Mouse (Mus musculus) embryonic fibroblast, embryonic 13.5 days (primary cell): Measurements from ENCODE around the gene Slc4a4. TPM values are rescaled to one million over a fixed set of nuclear protein-coding genes. Genes with fewer than 3 reads are reported as not detected.

Experiments
- H3K27ac ChIP-seq: 2 replicates; pipeline ENCODE4 v1.5.1; 2012; ENCODE audit warnings: low read length, control low read depth, inconsistent platforms; ENCODE audit not compliant: insufficient read depth
- H3K4me1 ChIP-seq: 2 replicates; pipeline ENCODE4 v1.6.1; 2011; ENCODE audit warnings: low read length; ENCODE audit not compliant: control insufficient read depth, insufficient read depth
- H3K4me3 ChIP-seq: 2 replicates; pipeline ENCODE4 v1.5.1; 2011; ENCODE audit warnings: mild to moderate bottlenecking, control low read depth, low read length; ENCODE audit not compliant: insufficient read depth
- CTCF ChIP-seq: IDR thresholded peaks from 2 replicates; pipeline ENCODE4 v1.5.1; 2011; ENCODE audit warnings: mild to moderate bottlenecking, control low read depth, low read length, moderate library complexity, borderline replicate concordance; ENCODE audit not compliant: insufficient read depth
- POLR2A ChIP-seq: IDR thresholded peaks from 2 replicates; pipeline ENCODE4 v1.6.1; 2011; ENCODE audit warnings: low read depth, mild to moderate bottlenecking, control low read depth, low read length, moderate library complexity
- polyA plus RNA-seq: library from polyadenylated mRNA; stranded (reverse); fragments of >200 nt; gene quantifications from 2 replicates; pipeline ENCODE4 v1.2.4, GENCODE M21; 2011; ENCODE audit warnings: low read depth; ENCODE audit not compliant: missing spikeins, insufficient read length

The Slc4a4 gene
- polyA plus RNA-seq = 6.2 and 6.6 TPM in 2 replicates

DNA sequence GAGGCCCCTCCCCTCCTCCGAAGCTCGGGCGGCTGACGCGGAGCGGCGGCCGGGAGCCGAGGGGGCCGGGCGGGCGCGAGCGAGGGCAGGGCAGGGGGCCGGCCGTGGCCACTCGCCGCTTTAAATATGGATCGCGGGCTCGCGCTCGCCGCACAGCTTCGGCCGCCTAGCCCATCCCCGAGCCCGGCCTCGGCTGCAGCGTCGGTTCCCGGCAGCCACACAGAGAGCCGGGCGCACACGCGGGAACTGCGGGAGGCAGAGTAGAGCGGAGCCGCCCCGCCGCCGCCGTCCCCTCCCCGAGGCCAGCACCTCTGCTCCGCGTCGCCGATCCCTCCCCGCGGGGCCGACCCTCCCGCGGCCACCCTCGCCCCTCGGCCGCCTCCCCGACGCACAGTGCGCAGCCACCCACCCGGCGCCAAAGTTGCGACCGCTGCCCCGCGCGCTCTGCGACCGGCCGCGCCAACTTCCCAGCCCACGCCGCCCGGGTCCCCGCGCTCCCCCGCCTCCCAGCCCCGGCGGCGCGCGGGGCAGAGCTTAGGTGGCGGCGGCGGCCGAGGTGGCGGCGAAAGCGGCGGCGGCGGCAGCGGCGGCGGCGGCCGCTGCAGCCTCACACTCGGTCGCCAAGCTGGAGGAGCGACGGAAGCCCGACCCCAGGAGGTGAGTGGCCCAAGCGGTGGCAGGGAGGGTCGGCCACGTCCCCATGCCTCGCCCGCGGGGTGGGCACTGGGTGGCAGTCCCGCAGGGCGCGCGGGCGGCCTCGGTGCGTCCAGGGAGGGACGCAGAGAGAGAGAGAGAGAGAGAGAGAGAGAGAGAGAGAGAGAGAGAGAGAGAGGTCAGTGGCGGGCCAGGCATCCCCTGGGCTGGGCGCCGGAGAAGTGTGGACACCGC is at the start of gene Slc4a4:
Gene Slc4a4, plus strand, starts transcription at position 151 of the 888 bp plus-strand sequence.
- H3K4me3 ChIP-seq = peak within 1 kb of the TSS; percentile 60
- no peak within 1 kb of the TSS for H3K27ac ChIP-seq
- peaks cover 3% of the 10 kb centered on the region; the same call in 1 of the 2 replicates for H3K4me1 ChIP-seq
- TF ChIP-seq CTCF (no peak), POLR2A (peak; percentile 75)

DNA sequence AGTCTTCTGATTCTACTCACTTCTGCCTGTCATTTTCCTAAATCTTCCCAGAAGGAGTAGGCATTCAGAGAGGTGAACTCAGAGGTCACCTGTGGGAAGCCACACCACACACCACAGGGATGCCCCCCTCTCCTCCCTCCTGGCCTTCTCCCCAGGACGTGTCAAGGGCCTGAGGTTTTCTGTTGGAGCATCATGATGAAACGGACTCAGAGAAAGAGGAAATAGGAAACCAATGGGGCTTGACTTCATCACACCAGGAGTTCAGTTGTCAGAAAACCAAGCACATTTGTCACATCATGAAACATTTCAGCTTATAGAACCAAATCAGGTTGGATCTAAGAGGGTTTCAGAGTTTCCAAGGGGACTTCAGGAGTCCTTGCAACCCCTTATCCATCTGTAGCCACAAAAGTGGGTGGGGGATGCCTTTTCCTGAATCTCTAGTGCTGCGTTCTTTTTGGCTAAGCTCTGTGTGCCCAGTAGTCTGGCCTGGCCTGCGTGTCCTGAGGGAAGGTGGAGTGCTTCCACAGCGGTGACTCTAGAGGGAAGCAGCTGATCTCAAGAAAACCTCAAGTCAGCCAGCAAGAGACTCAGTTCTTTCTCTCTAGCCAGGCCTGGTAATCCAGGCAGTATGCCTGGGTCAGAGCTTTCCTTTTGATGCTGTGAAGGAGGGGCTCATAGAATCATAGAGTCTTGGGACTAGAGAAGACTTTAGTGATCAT is 46.4 kb upstream of the Slc4a4 start:
- Histone ChIP-seq H3K4me3 (no peak overlapping the region), H3K4me1 (no peaks in the 10 kb centered on the region), H3K27ac (no peak overlapping the region)
- TF ChIP-seq CTCF = no peak
- no peak for TF ChIP-seq POLR2A

DNA sequence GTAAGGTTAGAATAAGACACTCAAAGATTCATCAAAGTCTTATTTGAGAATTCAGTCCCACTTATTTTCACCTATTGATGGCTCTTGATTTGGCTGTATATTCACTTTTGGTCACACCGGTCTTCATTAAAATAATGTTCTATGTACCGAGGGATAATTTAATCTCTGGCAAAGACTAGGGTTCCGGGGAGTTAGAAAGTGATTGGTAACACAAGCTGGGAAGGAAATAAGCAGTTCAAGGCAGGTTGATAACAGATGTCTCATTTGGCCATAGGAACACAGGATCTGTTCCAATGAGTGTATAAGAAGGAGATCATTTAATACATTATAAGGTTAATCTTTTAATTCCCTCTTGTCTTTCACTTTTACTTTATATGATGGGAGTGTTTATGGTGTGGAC is 29.3 kb upstream of the Slc4a4 start:
- H3K4me3 ChIP-seq = no peak overlapping the region
- no peaks in the 10 kb centered on the region for H3K4me1 ChIP-seq
- H3K27ac ChIP-seq = no peak overlapping the region
- no peak for TF ChIP-seq CTCF

DNA sequence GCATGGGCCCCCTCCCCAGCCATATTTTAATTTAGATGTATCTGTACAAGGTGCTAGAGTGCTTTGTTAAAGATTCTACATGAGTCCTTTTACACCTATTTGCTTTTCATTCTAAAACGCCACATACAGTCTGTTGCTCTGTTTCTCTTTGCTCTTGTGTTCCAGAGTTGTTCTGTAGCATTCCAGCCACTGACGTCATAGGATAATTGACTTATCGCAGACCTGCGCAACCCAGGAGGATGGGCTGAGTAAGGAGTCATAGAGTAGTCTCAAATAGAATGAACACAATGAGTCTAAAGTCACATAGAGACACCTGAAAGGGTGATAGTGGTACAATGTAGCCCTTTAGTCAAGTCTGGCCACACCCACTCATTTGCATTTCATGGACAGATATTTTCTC is 28.8 kb upstream of the Slc4a4 start:
- TF ChIP-seq CTCF = no peak
- TF ChIP-seq POLR2A = no peak
- H3K4me1 ChIP-seq = no peaks in the 10 kb centered on the region
- H3K27ac ChIP-seq = no peak overlapping the region
- no peak overlapping the region for H3K4me3 ChIP-seq

DNA sequence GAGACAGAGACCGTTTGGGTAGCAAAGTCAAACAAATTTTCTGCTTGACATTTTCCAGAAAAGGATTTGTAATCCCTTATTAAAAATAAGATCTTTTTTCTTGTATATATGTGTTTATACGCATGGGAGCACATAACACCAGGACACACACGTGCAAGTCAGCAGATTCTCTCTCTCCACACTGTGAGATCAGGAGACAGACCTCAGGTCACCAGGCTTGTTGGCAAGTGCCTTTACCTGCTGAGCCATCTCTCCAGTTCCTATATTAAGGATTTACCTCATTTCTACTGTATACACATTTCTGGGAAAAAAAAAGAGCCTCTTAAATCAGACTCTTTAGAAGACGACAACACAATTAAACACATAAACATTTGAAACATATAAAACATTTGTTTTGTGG is 28.4 kb upstream of the Slc4a4 start:
- no peak overlapping the region for H3K27ac ChIP-seq
- no peak overlapping the region for H3K4me3 ChIP-seq
- TF ChIP-seq CTCF (no peak), POLR2A (no peak)
- H3K4me1 ChIP-seq = no peaks in the 10 kb centered on the region

DNA sequence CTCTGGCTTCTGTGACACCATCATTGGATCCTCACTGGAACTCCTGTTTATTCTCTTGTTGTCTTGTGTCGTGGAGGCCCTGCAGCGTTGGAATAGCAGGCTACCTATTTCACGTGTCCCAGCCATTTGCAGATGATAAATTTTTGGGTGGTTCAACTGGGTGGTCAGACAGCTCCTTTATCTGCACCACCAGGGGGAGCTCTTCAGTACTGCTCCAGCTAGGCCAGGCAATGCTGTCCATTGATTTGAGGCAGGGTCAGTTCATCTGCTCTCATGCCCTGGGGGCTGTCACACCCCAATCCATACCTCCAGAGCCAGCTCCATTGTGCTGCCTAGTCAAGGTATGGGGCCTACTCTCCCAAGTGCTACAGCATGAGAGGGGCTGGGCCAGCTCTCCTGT is 24.5 kb upstream of the Slc4a4 start:
- Histone ChIP-seq H3K4me3 (no peak overlapping the region), H3K27ac (no peak overlapping the region), H3K4me1 (no peaks in the 10 kb centered on the region)
- peak; percentile 23; the same call in 1 of the 2 replicates for TF ChIP-seq CTCF
- no peak for TF ChIP-seq POLR2A

DNA sequence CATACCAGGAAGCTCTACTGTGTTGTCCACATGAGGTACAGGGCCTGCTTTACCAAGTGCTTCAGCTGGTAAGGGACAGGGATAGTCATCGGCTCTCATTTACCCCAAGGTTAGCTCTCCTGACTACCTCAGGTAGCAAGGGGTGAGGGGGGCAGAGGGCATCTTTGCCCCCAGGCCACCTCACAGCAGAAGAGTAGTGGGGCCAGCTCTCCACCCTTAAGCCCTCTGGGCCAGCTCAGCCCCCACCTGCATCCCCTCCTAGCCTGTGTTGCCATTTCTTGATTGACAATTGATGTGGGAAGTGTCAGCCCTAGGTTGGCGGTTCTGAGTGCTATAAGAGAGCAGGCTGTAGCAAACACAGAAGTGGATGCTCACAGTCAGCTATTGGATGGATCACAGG is 23.8 kb upstream of the Slc4a4 start:
- Histone ChIP-seq H3K4me3 (no peak overlapping the region), H3K27ac (no peak overlapping the region), H3K4me1 (no peaks in the 10 kb centered on the region)
- TF ChIP-seq POLR2A (no peak), CTCF (no peak)

DNA sequence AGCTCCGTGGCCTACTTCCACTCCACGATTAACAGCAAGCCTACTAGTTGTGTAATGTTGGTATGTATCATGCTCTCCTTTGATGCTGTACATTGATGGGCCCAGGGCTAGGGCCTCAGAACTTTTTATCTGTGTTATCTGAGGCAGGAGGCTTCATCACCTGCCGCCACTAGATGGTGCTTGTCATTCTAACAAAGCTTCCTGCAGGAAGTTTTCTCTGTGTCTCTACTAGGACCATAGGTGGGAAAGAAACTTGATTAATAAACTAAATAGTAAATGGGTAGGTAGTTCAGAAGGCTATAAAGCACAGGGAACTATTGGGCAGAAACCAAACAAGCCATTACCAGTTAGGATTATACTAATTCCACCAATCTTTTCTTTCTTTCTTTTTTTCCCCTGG is 2.5 kb upstream of the Slc4a4 start:
- H3K4me3 ChIP-seq = no peak overlapping the region
- H3K27ac ChIP-seq = no peak overlapping the region
- peaks cover 3% of the 10 kb centered on the region; the same call in 1 of the 2 replicates for H3K4me1 ChIP-seq
- TF ChIP-seq POLR2A (no peak), CTCF (no peak)

DNA sequence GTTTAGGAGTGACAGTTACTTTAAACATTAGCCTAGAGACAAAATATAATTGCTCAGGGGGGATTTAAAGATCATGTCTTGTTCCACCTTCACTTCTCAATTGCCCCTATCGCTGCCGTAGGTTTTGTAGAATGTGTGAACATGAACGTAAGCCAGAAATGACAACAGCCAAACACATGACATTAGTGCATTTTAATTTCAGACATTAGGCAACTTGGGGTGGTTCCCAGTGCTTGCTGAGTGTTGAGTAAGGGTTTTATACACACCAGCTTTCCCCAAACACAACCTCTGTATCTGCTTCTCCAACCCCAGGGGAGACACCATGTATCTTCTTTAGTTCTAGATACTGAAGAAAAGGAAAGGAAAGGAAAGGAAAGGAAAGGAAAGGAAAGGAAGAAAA is 1.1 kb upstream of the Slc4a4 start:
- Histone ChIP-seq H3K4me1 (peaks cover 3% of the 10 kb centered on the region; the same call in 1 of the 2 replicates), H3K27ac (no peak overlapping the region), H3K4me3 (no peak overlapping the region)
- no peak for TF ChIP-seq CTCF
- no peak for TF ChIP-seq POLR2A

DNA sequence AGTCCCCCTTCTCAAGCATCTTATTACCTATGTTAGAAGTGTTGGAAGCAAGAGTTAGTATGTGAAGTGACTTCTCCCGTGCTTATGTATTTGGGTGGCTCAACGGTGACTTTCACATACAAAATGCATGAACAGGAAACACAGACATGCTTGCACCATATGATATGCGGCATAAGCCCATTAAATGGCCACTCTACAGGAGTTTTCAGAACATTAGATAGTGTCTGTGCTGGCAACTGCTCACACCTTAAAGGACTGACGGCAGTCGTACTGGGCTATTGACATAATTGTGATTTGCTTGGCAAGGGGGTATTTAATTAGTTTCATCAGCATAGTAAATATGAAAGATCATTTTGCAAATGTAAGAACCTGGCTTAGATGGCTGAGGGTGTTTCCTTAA is 674 bp upstream of the Slc4a4 start:
- peak overlapping the region; percentile 42 for H3K4me3 ChIP-seq
- TF ChIP-seq CTCF (no peak), POLR2A (no peak)
- H3K4me1 ChIP-seq = peaks cover 3% of the 10 kb centered on the region; the same call in 1 of the 2 replicates
- no peak overlapping the region for H3K27ac ChIP-seq
